Mouse (Mus musculus) forebrain, embryonic 13.5 days (tissue): ENCODE results near the gene Smim13. TPM values are rescaled to one million over a fixed set of nuclear protein-coding genes. Genes with fewer than 3 reads are reported as not detected.
"Not testable (repeated sequence)": the region's sequence is repeated elsewhere in the genome, so short reads cannot be mapped to it uniquely, and the experiment has no call there.

Experiments
- ATAC-seq: fragments of 200-750 bp; cut with Nextera tagmentation; 2 replicates; pipeline ENCODE4 v1.8.0; 2017
- H3K27ac ChIP-seq: fragments of 300-500 bp; sonication (generic); 2 replicates; pipeline ENCODE4 v1.5.1; 2015; ENCODE audit warnings: inconsistent platforms, mild to moderate bottlenecking, moderate library complexity
- H3K27me3 ChIP-seq: fragments of 300-500 bp; sonication (generic); 2 replicates; pipeline ENCODE4 v1.6.1; 2015; ENCODE audit warnings: mild to moderate bottlenecking, inconsistent platforms
- H3K36me3 ChIP-seq: fragments of 300-500 bp; sonication (generic); 2 replicates; pipeline ENCODE4 v1.6.1; 2015; ENCODE audit warnings: mild to moderate bottlenecking, inconsistent platforms; ENCODE audit not compliant: poor library complexity, severe bottlenecking
- H3K4me1 ChIP-seq: fragments of 300-500 bp; sonication (generic); 2 replicates; pipeline ENCODE4 v1.6.1; 2015; ENCODE audit warnings: inconsistent platforms
- H3K4me2 ChIP-seq: fragments of 300-500 bp; sonication (generic); 2 replicates; pipeline ENCODE4 v1.6.1; 2015; ENCODE audit warnings: inconsistent platforms, mild to moderate bottlenecking, moderate library complexity
- H3K4me3 ChIP-seq: fragments of 300-500 bp; sonication (generic); 2 replicates; pipeline ENCODE4 v1.5.1; 2015; ENCODE audit warnings: mild to moderate bottlenecking, inconsistent platforms
- H3K9ac ChIP-seq: fragments of 300-500 bp; sonication (generic); 2 replicates; pipeline ENCODE4 v1.6.1; 2015; ENCODE audit warnings: mild to moderate bottlenecking, inconsistent platforms
- H3K9me3 ChIP-seq: fragments of 300-500 bp; sonication (generic); replicated peaks from 2 replicates; pipeline ENCODE4 v1.6.1; 2016; ENCODE audit warnings: inconsistent platforms
- WGBS: fragments of 180-500 bp; shearing (Covaris S2); methylation state at CpG from one replicate; pipeline ENCODE4 v1.1.7; 2015; 5-methylcytosine and 5-hydroxymethylcytosine counted together
- polyA plus RNA-seq: library from polyadenylated mRNA; unstranded; fragments of >200 nt; fragmentation: Nextera tagmentation; extraction: Ambion mirVana; gene quantifications from 2 replicates; pipeline ENCODE4 v1.2.1, GENCODE M21; 2015

The Smim13 gene
- polyA plus RNA-seq, 1 experiment from 2014 or later, result 14.6 TPM

DNA sequence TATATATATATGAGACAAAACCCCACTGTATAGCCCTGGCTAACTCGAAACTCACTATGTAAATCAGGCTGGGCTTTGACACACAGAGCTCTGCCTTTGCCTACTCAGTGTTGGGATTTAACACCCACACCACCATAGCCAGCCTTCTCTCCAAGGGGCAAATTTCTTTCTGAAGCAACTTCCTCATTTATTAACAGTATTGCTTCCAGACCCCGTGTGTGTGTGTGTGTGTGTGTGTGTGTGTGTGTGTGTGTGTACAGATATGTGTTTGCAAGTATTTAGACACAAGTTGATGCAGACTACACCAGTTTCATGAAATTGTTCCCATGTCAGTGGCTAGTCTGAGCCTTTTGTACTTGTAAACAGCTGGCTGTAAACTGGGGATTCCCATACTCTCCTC, 8.1 kb upstream of the Smim13 start:
- Histone ChIP-seq H3K4me2 (no peak overlapping the region), H3K36me3 (no peaks in the 10 kb centered on the region), H3K4me3 (no peak overlapping the region), H3K27me3 (peaks cover 3% of the 10 kb centered on the region; the same call in 1 of the 2 replicates), H3K9me3 (no peaks in the 10 kb centered on the region; the same call in 1 of the 2 replicates), H3K9ac (no peak overlapping the region), H3K27ac (no peak overlapping the region), H3K4me1 (no peaks in the 10 kb centered on the region)
- 76% methylated on average over 2 of the region's 2 CpGs for WGBS
- no peak for ATAC-seq

DNA sequence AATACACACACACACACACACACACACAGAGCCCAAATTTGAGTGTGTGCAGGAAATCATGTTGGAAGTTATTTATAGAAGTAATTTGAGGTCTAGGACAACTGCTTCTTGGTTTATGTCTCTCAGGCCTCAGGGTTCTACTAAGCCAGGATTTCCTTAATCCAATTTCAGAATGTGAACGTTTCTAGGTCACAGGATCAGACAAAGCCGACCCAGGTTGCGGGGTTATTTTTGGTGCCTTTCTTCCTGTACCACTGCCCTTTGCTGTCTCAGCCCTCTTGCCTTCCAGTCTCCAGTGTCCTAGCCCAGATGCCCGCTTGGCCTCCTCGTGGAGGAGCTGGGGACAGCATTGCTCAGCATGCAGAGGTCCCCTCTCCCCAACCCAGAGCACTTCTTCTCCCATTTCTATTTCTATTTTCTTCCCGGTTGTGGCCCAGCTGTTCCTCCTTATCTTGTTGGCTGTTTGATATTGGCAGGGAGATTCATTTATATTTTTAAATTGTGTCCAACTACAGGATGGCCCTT, 5.3 kb upstream of the Smim13 start:
- 61% methylated on average over 6 of the region's 6 CpGs for WGBS
- Histone ChIP-seq H3K36me3 (no peaks in the 10 kb centered on the region), H3K27me3 (peaks cover 3% of the 10 kb centered on the region; the same call in 1 of the 2 replicates), H3K4me3 (no peak overlapping the region), H3K9me3 (no peaks in the 10 kb centered on the region; the same call in 1 of the 2 replicates), H3K9ac (no peak overlapping the region), H3K4me1 (peaks cover 5% of the 10 kb centered on the region; the same call in 1 of the 2 replicates), H3K27ac (no peak overlapping the region), H3K4me2 (no peak overlapping the region)
- ATAC-seq, result no peak

- WGBS, result 49% methylated on average over 12 of the region's 12 CpGs
- peak overlapping the region; percentile 74 for H3K4me2 ChIP-seq
- peak; percentile 16; the same call in 1 of the 2 replicates for ATAC-seq
- no peaks in the 10 kb centered on the region for H3K9me3 ChIP-seq
- H3K27me3 ChIP-seq, result no peaks in the 10 kb centered on the region
- peak overlapping the region; percentile 35; the same call in 1 of the 2 replicates for H3K27ac ChIP-seq
- H3K36me3 ChIP-seq, result no peaks in the 10 kb centered on the region
- H3K4me3 ChIP-seq, result peak overlapping the region; percentile 80
- peak overlapping the region; percentile 65 for H3K9ac ChIP-seq
- peaks cover 17% of the 10 kb centered on the region; the same call in 1 of the 2 replicates for H3K4me1 ChIP-seq
Observed at GRCm38 (mm10) chr13:41248751-41249520, 708 bp upstream of the Smim13 start.

- H3K9me3 ChIP-seq, result no peaks in the 10 kb centered on the region
- H3K36me3 ChIP-seq, result no peaks in the 10 kb centered on the region
- peaks cover 17% of the 10 kb centered on the region; the same call in 1 of the 2 replicates for H3K4me1 ChIP-seq
- peak overlapping the region; percentile 80 for H3K4me3 ChIP-seq
- no peaks in the 10 kb centered on the region for H3K27me3 ChIP-seq
- H3K9ac ChIP-seq, result peak overlapping the region; percentile 80
- WGBS, result 2% methylated on average over 27 of the region's 27 CpGs
- no peak for ATAC-seq
- H3K4me2 ChIP-seq, result peak overlapping the region; percentile 74
- peak overlapping the region; percentile 82; the same call in 1 of the 2 replicates for H3K27ac ChIP-seq
Observed at GRCm38 (mm10) chr13:41250318-41250981, 806 bp downstream of the Smim13 start.

DNA sequence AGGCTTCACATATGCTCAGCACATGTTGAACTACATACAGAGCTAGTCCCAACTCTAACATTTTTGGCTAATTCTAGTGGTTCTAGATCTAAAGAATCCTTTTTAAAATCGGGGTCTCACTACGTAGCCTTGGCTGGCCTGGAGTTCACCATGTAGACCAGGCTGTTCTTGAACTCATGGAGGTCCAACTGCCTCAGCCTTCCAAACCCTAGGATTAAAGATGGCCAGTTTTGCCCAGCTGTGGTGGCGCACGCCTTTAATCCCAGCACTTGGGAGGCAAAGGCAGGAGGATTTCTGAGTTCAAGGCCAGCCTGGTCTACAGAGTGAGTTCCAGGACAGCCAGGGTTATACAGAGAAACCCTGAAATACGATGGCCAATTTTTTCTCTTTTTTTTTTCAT, 1.6 kb downstream of the Smim13 start:
- H3K4me2 ChIP-seq, result peak overlapping the region; percentile 74; the same call in 1 of the 2 replicates
- H3K9me3 ChIP-seq, H3K36me3 ChIP-seq, H3K27ac ChIP-seq, H3K27me3 ChIP-seq, ATAC-seq, H3K4me3 ChIP-seq, H3K9ac ChIP-seq: not testable (repeated sequence)
- peaks cover 17% of the 10 kb centered on the region; the same call in 1 of the 2 replicates for H3K4me1 ChIP-seq
- WGBS, result 93% methylated on average over 5 of the region's 5 CpGs

- H3K4me3 ChIP-seq, result no peak overlapping the region
- no peaks in the 10 kb centered on the region for H3K36me3 ChIP-seq
- 81% methylated on average over 5 of the region's 5 CpGs for WGBS
- H3K4me1 ChIP-seq, result peaks cover 17% of the 10 kb centered on the region; the same call in 1 of the 2 replicates
- no peak overlapping the region for H3K9ac ChIP-seq
- no peak for ATAC-seq
- no peaks in the 10 kb centered on the region for H3K27me3 ChIP-seq
- H3K9me3 ChIP-seq, result no peaks in the 10 kb centered on the region
- no peak overlapping the region for H3K4me2 ChIP-seq
- no peak overlapping the region for H3K27ac ChIP-seq
Observed at GRCm38 (mm10) chr13:41251667-41252066, 2.0 kb downstream of the Smim13 start.

DNA sequence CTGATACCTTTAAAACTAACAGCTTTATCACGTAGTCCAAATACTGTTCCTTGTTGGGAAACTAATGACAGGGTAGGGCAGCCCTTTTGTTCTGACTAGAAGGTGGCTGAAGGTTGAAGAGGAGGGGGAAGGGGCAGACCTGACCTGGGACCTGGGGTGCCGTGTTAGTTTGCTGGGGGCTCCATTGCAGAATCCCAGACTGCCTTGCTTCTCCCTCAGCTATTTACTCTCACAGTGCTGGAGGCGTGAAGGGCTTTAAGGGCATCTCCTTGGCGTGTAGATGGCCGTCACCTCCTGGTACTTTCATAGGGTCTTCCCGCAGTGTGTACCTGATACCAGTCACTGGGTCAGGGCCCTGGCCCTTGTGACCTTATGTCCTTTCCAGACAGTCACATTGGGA, 2.5 kb downstream of the Smim13 start:
- Histone ChIP-seq H3K4me1 (peaks cover 17% of the 10 kb centered on the region; the same call in 1 of the 2 replicates), H3K9me3 (no peaks in the 10 kb centered on the region), H3K4me2 (no peak overlapping the region), H3K9ac (no peak overlapping the region), H3K27ac (no peak overlapping the region), H3K36me3 (no peaks in the 10 kb centered on the region), H3K27me3 (no peaks in the 10 kb centered on the region), H3K4me3 (no peak overlapping the region)
- no peak for ATAC-seq
- WGBS, result 90% methylated on average over 6 of the region's 6 CpGs

DNA sequence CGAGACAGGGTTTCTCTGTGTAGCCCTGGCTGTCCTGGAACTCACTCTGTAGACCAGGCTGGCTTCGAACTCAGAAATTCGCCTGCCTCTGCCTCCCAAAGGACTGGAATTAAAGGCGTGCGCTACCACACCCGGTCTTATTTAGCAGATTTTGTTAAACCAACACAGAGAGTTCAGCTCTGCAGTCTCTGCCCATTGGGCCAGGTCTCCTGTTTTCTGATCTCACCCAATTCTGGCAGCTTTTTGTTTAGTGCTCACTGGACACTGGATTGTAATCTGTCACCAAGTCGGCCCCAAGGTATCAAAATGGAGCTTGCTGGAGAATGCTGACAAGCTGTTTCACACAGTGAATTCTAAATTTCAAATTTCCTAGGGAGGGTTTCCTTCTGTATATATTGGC, 3.1 kb downstream of the Smim13 start:
- no peak overlapping the region for H3K4me2 ChIP-seq
- no peak overlapping the region for H3K27ac ChIP-seq
- no peak for ATAC-seq
- H3K4me3 ChIP-seq, result no peak overlapping the region
- no peaks in the 10 kb centered on the region for H3K36me3 ChIP-seq
- H3K9ac ChIP-seq, result no peak overlapping the region
- WGBS, result 95% methylated on average over 7 of the region's 7 CpGs
- H3K9me3 ChIP-seq, result no peaks in the 10 kb centered on the region
- H3K4me1 ChIP-seq, result peaks cover 17% of the 10 kb centered on the region; the same call in 1 of the 2 replicates
- no peaks in the 10 kb centered on the region for H3K27me3 ChIP-seq

DNA sequence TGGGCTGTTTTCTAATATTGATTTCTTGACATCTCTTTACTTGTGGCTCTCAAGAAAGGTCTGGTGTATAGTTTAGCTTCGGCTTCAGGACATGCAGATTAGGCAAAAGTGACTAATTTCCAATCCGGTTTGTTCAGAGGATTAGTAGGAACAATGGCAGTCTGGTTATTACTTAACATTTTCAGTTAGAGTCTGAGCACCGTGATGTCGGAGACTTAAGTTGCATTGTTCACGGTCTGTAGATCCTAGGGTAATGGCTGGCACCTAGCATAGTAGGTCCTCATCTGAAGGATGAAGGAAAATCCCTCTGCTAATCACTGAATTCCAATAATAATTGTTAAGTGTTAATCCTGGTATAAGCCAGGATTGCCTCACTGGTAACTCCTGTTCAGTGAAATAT, 6.5 kb downstream of the Smim13 start:
- Histone ChIP-seq H3K27me3 (no peaks in the 10 kb centered on the region), H3K4me1 (peaks cover 3% of the 10 kb centered on the region; the same call in 1 of the 2 replicates), H3K4me3 (no peak overlapping the region), H3K4me2 (no peak overlapping the region), H3K36me3 (no peaks in the 10 kb centered on the region), H3K9me3 (no peaks in the 10 kb centered on the region), H3K9ac (no peak overlapping the region), H3K27ac (no peak overlapping the region)
- no peak for ATAC-seq
- 64% methylated on average over 5 of the region's 5 CpGs for WGBS

DNA sequence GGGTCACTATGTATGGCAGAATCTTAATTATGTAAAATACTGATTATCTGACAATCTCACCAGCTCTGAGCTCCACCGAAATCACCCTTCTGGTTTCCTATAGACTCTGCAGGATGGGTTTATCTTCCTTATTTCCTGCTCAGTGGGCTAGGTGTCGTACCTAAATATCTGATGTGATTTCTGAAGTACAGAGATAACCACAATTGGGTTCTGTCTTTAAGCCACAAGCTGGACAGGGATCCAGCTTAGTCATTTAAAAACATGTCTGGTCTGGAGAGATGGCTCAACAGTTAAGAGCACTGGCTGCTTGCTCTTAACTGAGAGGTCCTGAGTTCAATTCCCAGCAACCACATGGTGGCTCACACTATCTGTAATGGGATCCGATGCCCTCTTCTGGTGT, 7.3 kb downstream of the Smim13 start:
- no peak for ATAC-seq
- H3K27me3 ChIP-seq, result no peaks in the 10 kb centered on the region
- no peak overlapping the region for H3K4me2 ChIP-seq
- no peak overlapping the region for H3K4me3 ChIP-seq
- no peak overlapping the region for H3K27ac ChIP-seq
- H3K9ac ChIP-seq, result no peak overlapping the region
- H3K4me1 ChIP-seq, result no peaks in the 10 kb centered on the region
- H3K9me3 ChIP-seq, result no peaks in the 10 kb centered on the region
- no peaks in the 10 kb centered on the region for H3K36me3 ChIP-seq
- WGBS, result 92% methylated on average over 3 of the region's 3 CpGs

GRCm38 (mm10) chr13:41257851-41258250, 8.2 kb downstream of the Smim13 start:
- Histone ChIP-seq H3K4me3 (no peak overlapping the region), H3K27me3 (no peaks in the 10 kb centered on the region), H3K9ac (no peak overlapping the region), H3K9me3 (no peaks in the 10 kb centered on the region), H3K4me1 (no peaks in the 10 kb centered on the region), H3K36me3 (no peaks in the 10 kb centered on the region), H3K4me2 (no peak overlapping the region), H3K27ac (no peak overlapping the region)
- ATAC-seq, result no peak
- WGBS, result 92% methylated on average over 4 of the region's 4 CpGs

- not testable (repeated sequence) for ATAC-seq, H3K4me2 ChIP-seq, H3K4me1 ChIP-seq, H3K36me3 ChIP-seq, H3K27me3 ChIP-seq, H3K9ac ChIP-seq, H3K4me3 ChIP-seq, H3K27ac ChIP-seq, H3K9me3 ChIP-seq
- WGBS, result 96% methylated on average over 8 of the region's 8 CpGs
Observed at GRCm38 (mm10) chr13:41261617-41262016, 12.0 kb downstream of the Smim13 start.
